Mouse (Mus musculus) left cerebral cortex, postnatal 36 days (tissue): ENCODE results near the gene Bbs4. TPM values are rescaled to one million over a fixed set of nuclear protein-coding genes. Genes with fewer than 3 reads are reported as not detected.

ENCODE experiments used
- DNase-seq, 2 experiments: peaks; one replicate each; pipeline ENCODE4 v3.0.0; 2021 to 2022; ENCODE audit warnings: low spot score in 2 of 2, mixed read lengths in 1 of 2
- intact Hi-C: fragments of 180-260 bp; cut with DNase I; formaldehyde crosslinking; loops from one replicate; pipeline ENCODE4 v1.15.1; 2025
- total RNA-seq, 2 experiments: library from RNA; stranded (reverse); gene quantifications; 2 replicates each; pipeline ENCODE4 v1.2.3; 2021

The Bbs4 gene
- total RNA-seq, 2 experiments from 2014 or later: 42.7 to 44.6 TPM

- intact Hi-C loops: no loop called here
- no peak for DNase-seq
Observed at GRCm38 (mm10) chr9:59307890-59308289, 45.4 kb downstream of the Bbs4 start.

GRCm38 (mm10) chr9:59296419-59296818 is 56.9 kb downstream of the Bbs4 start:
- intact Hi-C loops: no loop called here
- no peak for DNase-seq

GRCm38 (mm10) chr9:59292493-59292875 is 60.8 kb downstream of the Bbs4 start:
- no peak for DNase-seq
- intact Hi-C loops: no loop called here

- intact Hi-C loops: loop anchor here (1.0 kb wide), 1 partner anchor 194 kb away; the partner anchor contains the start of gene Arih1
Observed at GRCm38 (mm10) chr9:59291688-59292492, 61.4 kb downstream of the Bbs4 start.

GRCm38 (mm10) chr9:59290957-59291687 is 62.2 kb downstream of the Bbs4 start, which contains the start of gene Adpgk:
Adpgk (plus strand) TSS chr9:59291558.
- intact Hi-C loops: loop anchor here (1.0 kb wide), 1 partner anchor 195 kb away; the partner anchor contains the start of gene Arih1
- DNase-seq: peak; percentile 98 to 99

More at GRCm38 (mm10) chr9:59291688-59292492, 61.4 kb downstream of the Bbs4 start:
- DNase-seq: no peak

GRCm38 (mm10) chr9:59289529-59290115 is 63.7 kb downstream of the Bbs4 start:
- intact Hi-C loops: no loop called here
- no peak for DNase-seq

GRCm38 (mm10) chr9:59288685-59289410 is 64.5 kb downstream of the Bbs4 start:
- intact Hi-C loops: no loop called here
- DNase-seq: no peak

GRCm38 (mm10) chr9:59288058-59288457 is 65.2 kb downstream of the Bbs4 start:
- no peak for DNase-seq
- intact Hi-C loops: no loop called here

GRCm38 (mm10) chr9:59285614-59286013 is 67.7 kb downstream of the Bbs4 start:
- intact Hi-C loops: no loop called here
- DNase-seq: no peak

- intact Hi-C loops: loop anchor here (1.0 to 5.0 kb wide), 2 partner anchors 268 to 380 kb away; no protein-coding TSS in a partner anchor
- DNase-seq: no peak
Observed at GRCm38 (mm10) chr9:59282683-59282986, 70.7 kb downstream of the Bbs4 start.

- intact Hi-C loops: loop anchor here (1.0 to 5.0 kb wide), 2 partner anchors 268 to 380 kb away; no protein-coding TSS in a partner anchor
- DNase-seq: peak; percentile 77
Observed at GRCm38 (mm10) chr9:59281871-59282682, 71.2 kb downstream of the Bbs4 start.

GRCm38 (mm10) chr9:59280888-59281287 is 72.4 kb downstream of the Bbs4 start:
- intact Hi-C loops: loop anchor here (5.0 kb wide), 1 partner anchor 379 kb away; no protein-coding TSS in a partner anchor
- no peak for DNase-seq

GRCm38 (mm10) chr9:59278694-59279093 is 74.6 kb downstream of the Bbs4 start:
- DNase-seq: no peak

GRCm38 (mm10) chr9:59278199-59278598 is 75.1 kb downstream of the Bbs4 start:
- intact Hi-C loops: no loop called here
- DNase-seq: no peak

More at GRCm38 (mm10) chr9:59278694-59279093, 74.6 kb downstream of the Bbs4 start:
- intact Hi-C loops: no loop called here

- no peak for DNase-seq
- intact Hi-C loops: no loop called here
Observed at GRCm38 (mm10) chr9:59274846-59275455, 78.4 kb downstream of the Bbs4 start.

GRCm38 (mm10) chr9:59273199-59273598 is 80.1 kb downstream of the Bbs4 start:
- DNase-seq: no peak
- intact Hi-C loops: no loop called here
